Mouse (Mus musculus) forebrain, postnatal 0 days (tissue): ENCODE measurements around the gene 1700029H14Rik. TPM values are rescaled to one million over a fixed set of nuclear protein-coding genes. Genes with fewer than 3 reads are reported as not detected.

Experiments used
- ATAC-seq: fragments of 200-750 bp; cut with Nextera tagmentation; 2 replicates; pipeline ENCODE4 v1.8.0; 2017; ENCODE audit warnings: mild to moderate bottlenecking, moderate library complexity
- DNase-seq: peaks from one replicate; pipeline ENCODE4 v3.0.0-alpha.2; 2015
- H3K27ac ChIP-seq: fragments of 300-500 bp; sonication (generic); 2 replicates; pipeline ENCODE4 v1.5.1; 2014; ENCODE audit warnings: low read depth, mild to moderate bottlenecking, antibody characterized with exemption, low read length, moderate library complexity, mixed read lengths
- H3K27me3 ChIP-seq: fragments of 300-500 bp; sonication (generic); 2 replicates; pipeline ENCODE4 v1.6.1; 2014; ENCODE audit warnings: mild to moderate bottlenecking, low read length, mixed read lengths; ENCODE audit not compliant: insufficient read depth
- H3K36me3 ChIP-seq: fragments of 300-500 bp; sonication (generic); 2 replicates; pipeline ENCODE4 v1.6.1; 2014; ENCODE audit warnings: mild to moderate bottlenecking, moderate library complexity; ENCODE audit not compliant: insufficient read depth
- H3K4me1 ChIP-seq: fragments of 300-500 bp; sonication (generic); 2 replicates; pipeline ENCODE4 v1.6.1; 2014; ENCODE audit warnings: antibody characterized with exemption; ENCODE audit not compliant: insufficient read depth
- H3K4me2 ChIP-seq: fragments of 300-500 bp; sonication (generic); 2 replicates; pipeline ENCODE4 v1.6.1; 2014; ENCODE audit warnings: low read depth, mild to moderate bottlenecking, moderate library complexity
- H3K4me3 ChIP-seq: fragments of 300-500 bp; sonication (generic); 2 replicates; pipeline ENCODE4 v1.5.1; 2014; ENCODE audit warnings: low read depth, low read length, mixed read lengths
- H3K9ac ChIP-seq: fragments of 300-500 bp; sonication (generic); 2 replicates; pipeline ENCODE4 v1.6.1; 2014; ENCODE audit warnings: mild to moderate bottlenecking
- H3K9me3 ChIP-seq: fragments of 300-500 bp; sonication (generic); 2 replicates; pipeline ENCODE4 v1.6.1; 2016; ENCODE audit warnings: low read length
- CTCF ChIP-seq: sonication (generic); IDR thresholded peaks from 2 replicates; pipeline ENCODE4 v1.5.1; 2016; ENCODE audit warnings: antibody characterized with exemption, control low read depth, low read depth
- WGBS: fragments of 180-500 bp; shearing (Covaris S2); extraction: QIAGEN DNeasy Blood & Tissue Kit; methylation state at CpG from one replicate; pipeline ENCODE4 v1.1.7; 2014; 5-methylcytosine and 5-hydroxymethylcytosine counted together
- polyA plus RNA-seq: library from polyadenylated mRNA; unstranded; fragments of >200 nt; fragmentation: Nextera tagmentation; extraction: Ambion mirVana; gene quantifications from 2 replicates; pipeline ENCODE4 v1.2.1, GENCODE M21; 2015
- total RNA-seq: library from RNA; depleted of rRNA; stranded (reverse); fragments of >200 nt; gene quantifications from 2 replicates; pipeline ENCODE4 v1.2.3, GENCODE M21; 2014

The 1700029H14Rik gene
- total and polyA plus RNA-seq, 2 experiments from 2014 or later, result 0.14 TPM; not detected in 1

- Histone ChIP-seq H3K36me3 (peaks cover 25% of the 10 kb centered on the region), H3K4me2 (no peak overlapping the region), H3K4me3 (no peak overlapping the region), H3K9me3 (no peaks in the 10 kb centered on the region), H3K9ac (no peak overlapping the region), H3K4me1 (no peaks in the 10 kb centered on the region), H3K27ac (no peak overlapping the region), H3K27me3 (no peaks in the 10 kb centered on the region)
- 95% methylated on average over 6 of the region's 6 CpGs for WGBS
- ATAC-seq (no peak), DNase-seq (no peak)
- no peak for TF ChIP-seq CTCF
These were observed 26.8 kb upstream of the 1700029H14Rik start for GRCm38 (mm10) chr8:13589071-13589470.

- Histone ChIP-seq H3K36me3 (peaks cover 41% of the 10 kb centered on the region), H3K4me3 (no peak overlapping the region), H3K9me3 (no peaks in the 10 kb centered on the region), H3K4me2 (no peak overlapping the region), H3K27me3 (no peaks in the 10 kb centered on the region), H3K27ac (no peak overlapping the region), H3K9ac (no peak overlapping the region), H3K4me1 (no peaks in the 10 kb centered on the region)
- WGBS, result 85% methylated on average over 8 of the region's 8 CpGs
- no peak for DNase-seq
- ATAC-seq, result no peak
- TF ChIP-seq CTCF, result no peak
These were observed 22.4 kb upstream of the 1700029H14Rik start for GRCm38 (mm10) chr8:13584652-13585051.

- Histone ChIP-seq H3K4me3 (no peak overlapping the region), H3K4me1 (no peaks in the 10 kb centered on the region), H3K4me2 (no peak overlapping the region), H3K9me3 (no peaks in the 10 kb centered on the region), H3K27me3 (no peaks in the 10 kb centered on the region), H3K27ac (no peak overlapping the region), H3K9ac (no peak overlapping the region), H3K36me3 (peaks cover 41% of the 10 kb centered on the region)
- DNase-seq (no peak), ATAC-seq (no peak)
- TF ChIP-seq CTCF, result no peak
- WGBS, result 94% methylated on average over 6 of the region's 6 CpGs
These were observed 15.6 kb upstream of the 1700029H14Rik start for GRCm38 (mm10) chr8:13577869-13578268.

- no peak overlapping the region for H3K27ac ChIP-seq
- H3K4me2 ChIP-seq, result no peak overlapping the region
- H3K4me3 ChIP-seq, result no peak overlapping the region
- ATAC-seq, result 0 out of 2 replicates have a peak, but pooled peaks have one; percentile 14
- H3K36me3 ChIP-seq, result peaks cover 28% of the 10 kb centered on the region
- no peaks in the 10 kb centered on the region for H3K9me3 ChIP-seq
- no peak overlapping the region for H3K9ac ChIP-seq
- DNase-seq, result no peak
- no peaks in the 10 kb centered on the region for H3K27me3 ChIP-seq
- TF ChIP-seq CTCF, result no peak
- no peaks in the 10 kb centered on the region for H3K4me1 ChIP-seq
- 88% methylated on average over 11 of the region's 11 CpGs for WGBS
These were observed 9.7 kb upstream of the 1700029H14Rik start for GRCm38 (mm10) chr8:13571999-13572398.

- H3K9me3 ChIP-seq, result no peaks in the 10 kb centered on the region
- WGBS, result 78% methylated on average over 2 of the region's 2 CpGs
- H3K27ac ChIP-seq, result no peak overlapping the region
These were observed 4.7 kb downstream of the 1700029H14Rik start for GRCm38 (mm10) chr8:13557526-13557925.

GRCm38 (mm10) chr8:13551574-13551830 lies 10.8 kb downstream of the 1700029H14Rik start:
- Histone ChIP-seq H3K27me3 (no peaks in the 10 kb centered on the region), H3K4me1 (no peaks in the 10 kb centered on the region), H3K9me3 (no peaks in the 10 kb centered on the region), H3K27ac (no peak overlapping the region; the same call in 1 of the 2 replicates), H3K4me3 (no peak overlapping the region), H3K36me3 (no peaks in the 10 kb centered on the region), H3K4me2 (no peak overlapping the region), H3K9ac (no peak overlapping the region)
- DNase-seq, result no peak
- WGBS, result 93% methylated on average over 6 of the region's 6 CpGs
- TF ChIP-seq CTCF, result no peak
- no peak for ATAC-seq

More at GRCm38 (mm10) chr8:13557526-13557925, 4.7 kb downstream of the 1700029H14Rik start:
- Histone ChIP-seq H3K27me3 (no peaks in the 10 kb centered on the region), H3K9ac (no peak overlapping the region), H3K4me3 (no peak overlapping the region), H3K4me2 (no peak overlapping the region), H3K4me1 (no peaks in the 10 kb centered on the region), H3K36me3 (no peaks in the 10 kb centered on the region)
- DNase-seq, result no peak
- TF ChIP-seq CTCF, result no peak
- ATAC-seq, result peak; percentile 47; the same call in 1 of the 2 replicates

GRCm38 (mm10) chr8:13550718-13551573 lies 11.3 kb downstream of the 1700029H14Rik start:
- Histone ChIP-seq H3K4me1 (no peaks in the 10 kb centered on the region), H3K36me3 (no peaks in the 10 kb centered on the region), H3K4me2 (no peak overlapping the region), H3K27ac (no peak overlapping the region; the same call in 1 of the 2 replicates), H3K9me3 (0 out of 2 replicates have a peak, but pooled peaks cover under 1% of the 10 kb centered on the region), H3K27me3 (no peaks in the 10 kb centered on the region), H3K4me3 (no peak overlapping the region), H3K9ac (no peak overlapping the region)
- peak; percentile 93 for TF ChIP-seq CTCF
- 57% methylated on average over 9 of the region's 9 CpGs for WGBS
- DNase-seq (peak; percentile 92), ATAC-seq (peak; percentile 94)
